Mouse (Mus musculus): ENCODE results near the gene Olfr453. TPM values are rescaled to one million over a fixed set of nuclear protein-coding genes. Genes with fewer than 3 reads are reported as not detected.

Gene Olfr453
- polyA plus RNA-seq, 1 experiment from 2014 or later: not detected

DNA sequence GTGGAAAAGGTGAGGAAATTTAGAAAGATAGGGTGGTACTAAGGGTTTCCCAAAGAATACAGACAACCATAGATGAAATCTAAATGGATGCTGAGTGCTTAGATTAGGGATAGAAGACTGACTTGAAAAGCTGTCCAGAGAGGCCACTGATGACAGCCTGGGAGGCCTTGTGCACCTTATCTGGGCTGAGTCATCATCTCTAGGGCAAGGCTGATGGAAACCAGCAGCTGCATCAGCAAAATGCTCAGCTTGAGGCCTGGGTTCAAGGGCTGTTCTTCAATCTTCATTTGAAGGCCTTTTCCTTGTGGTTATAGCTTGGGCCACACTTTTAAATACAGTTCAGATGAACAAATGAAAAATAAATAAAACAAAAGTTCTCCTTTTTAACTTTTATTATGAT lies 21.2 kb upstream of the Olfr453 start:
- no peak for DNase-seq
- ATAC-seq: no peak
- H3K4me3 ChIP-seq (ENCODE audit: low read depth, low read length): no peak overlapping the region
- H3K9me3 ChIP-seq (ENCODE audit: low read length): no peaks in the 10 kb centered on the region
- no peaks in the 10 kb centered on the region for H3K4me1 ChIP-seq (ENCODE audit: insufficient read depth)
- H3K4me2 ChIP-seq (ENCODE audit: low read depth, low read length): no peak overlapping the region
- H3K27ac ChIP-seq (ENCODE audit: low read depth): no peak overlapping the region
- no peaks in the 10 kb centered on the region for H3K36me3 ChIP-seq (replicated peaks; ENCODE audit: insufficient read depth, low read length)
- no peaks in the 10 kb centered on the region for H3K27me3 ChIP-seq (ENCODE audit: insufficient read depth, low read length)
- H3K9ac ChIP-seq (replicated peaks): no peak overlapping the region
- TF ChIP-seq EP300 (IDR thresholded peaks at IDR 0.05; ENCODE audit: low read depth): no peak
- TF ChIP-seq CTCF (IDR thresholded peaks at IDR 0.05; ENCODE audit: low read depth): no peak

- Histone ChIP-seq H3K27ac (ENCODE audit: low read depth) (no peak overlapping the region), H3K4me3 (ENCODE audit: low read depth, low read length) (no peak overlapping the region), H3K9me3 (ENCODE audit: low read length) (no peaks in the 10 kb centered on the region), H3K9ac (replicated peaks) (no peak overlapping the region), H3K4me2 (ENCODE audit: low read depth, low read length) (no peak overlapping the region), H3K36me3 (replicated peaks; ENCODE audit: insufficient read depth, low read length) (no peaks in the 10 kb centered on the region), H3K27me3 (ENCODE audit: insufficient read depth, low read length) (no peaks in the 10 kb centered on the region), H3K4me1 (ENCODE audit: insufficient read depth) (no peaks in the 10 kb centered on the region)
- DNase-seq: no peak
- 70% methylated on average over 5 of the region's 5 CpGs for WGBS (ENCODE audit: insufficient replicate concordance)
- TF ChIP-seq CTCF (IDR thresholded peaks at IDR 0.05; ENCODE audit: low read depth) (no peak), EP300 (IDR thresholded peaks at IDR 0.05; ENCODE audit: low read depth) (no peak)
- no peak for ATAC-seq
These were observed 3.1 kb downstream of the Olfr453 start for GRCm38 (mm10) chr6:42742303-42742702.

DNA sequence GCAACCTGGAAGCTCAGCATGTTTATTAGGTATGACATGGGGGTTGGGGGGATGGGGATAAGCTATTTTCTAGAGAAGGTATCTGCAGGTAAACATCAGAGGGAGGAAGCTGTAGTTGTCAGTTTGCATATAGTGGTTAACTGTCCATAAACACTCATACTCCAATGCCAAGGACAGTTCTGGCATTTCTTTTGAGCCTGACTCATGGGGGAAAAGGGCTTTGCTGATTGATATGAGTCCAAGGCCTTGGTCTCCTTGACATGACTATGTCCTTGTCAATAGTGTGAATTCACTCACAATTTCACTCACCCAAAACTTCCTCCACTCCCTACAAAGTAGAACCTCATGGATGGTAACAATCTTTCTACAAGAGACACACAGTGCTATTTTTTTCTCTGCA lies 8.7 kb downstream of the Olfr453 start:
- ATAC-seq (no peak), DNase-seq (no peak)
- no peaks in the 10 kb centered on the region for H3K27me3 ChIP-seq (ENCODE audit: insufficient read depth, low read length)
- no peak overlapping the region for H3K9ac ChIP-seq (replicated peaks)
- no peaks in the 10 kb centered on the region for H3K4me1 ChIP-seq (ENCODE audit: insufficient read depth)
- H3K36me3 ChIP-seq (replicated peaks; ENCODE audit: insufficient read depth, low read length): no peaks in the 10 kb centered on the region
- TF ChIP-seq CTCF (IDR thresholded peaks at IDR 0.05; ENCODE audit: low read depth) (no peak), EP300 (IDR thresholded peaks at IDR 0.05; ENCODE audit: low read depth) (no peak)
- no peak overlapping the region for H3K4me2 ChIP-seq (ENCODE audit: low read depth, low read length)
- no peaks in the 10 kb centered on the region for H3K9me3 ChIP-seq (ENCODE audit: low read length)
- no peak overlapping the region for H3K27ac ChIP-seq (ENCODE audit: low read depth)
- H3K4me3 ChIP-seq (ENCODE audit: low read depth, low read length): no peak overlapping the region

DNA sequence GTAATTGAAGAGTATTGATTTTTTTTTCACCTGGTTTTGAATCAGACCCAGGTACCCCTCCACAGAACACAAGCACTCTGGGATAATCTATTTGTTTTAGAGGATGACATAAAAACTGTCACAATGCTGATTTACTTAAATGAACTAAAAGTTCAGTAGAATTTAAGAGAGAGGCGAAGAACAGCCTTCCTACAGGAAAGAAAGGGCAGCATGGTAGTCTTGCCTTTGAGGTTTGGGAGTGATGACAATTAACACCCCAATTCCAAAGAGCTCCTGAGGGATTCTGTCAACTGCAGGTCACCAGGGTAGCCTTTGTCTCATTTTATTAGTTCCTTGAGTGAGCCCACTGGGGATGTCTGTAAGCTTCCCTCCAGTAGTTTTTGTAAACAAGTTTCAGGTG lies 16.9 kb downstream of the Olfr453 start, which contains the start of gene Olfr38:
Gene Olfr38 (plus strand): TSS at position 301 of the 400 bp plus-strand sequence.
- DNase-seq: no peak
- no peak for ATAC-seq
- Histone ChIP-seq H3K9me3 (ENCODE audit: low read length) (no peaks in the 10 kb centered on the region), H3K36me3 (replicated peaks; ENCODE audit: insufficient read depth, low read length) (no peaks in the 10 kb centered on the region), H3K9ac (replicated peaks) (no peak within 1 kb of the TSS), H3K4me1 (ENCODE audit: insufficient read depth) (no peaks in the 10 kb centered on the region), H3K4me3 (ENCODE audit: low read depth, low read length) (no peak within 1 kb of the TSS), H3K27ac (ENCODE audit: low read depth) (no peak within 1 kb of the TSS), H3K27me3 (ENCODE audit: insufficient read depth, low read length) (no peaks in the 10 kb centered on the region), H3K4me2 (ENCODE audit: low read depth, low read length) (no peak within 1 kb of the TSS)
- 62% methylated on average over 1 of the region's 1 CpGs for WGBS (ENCODE audit: insufficient replicate concordance)
- TF ChIP-seq EP300 (IDR thresholded peaks at IDR 0.05; ENCODE audit: low read depth) (no peak), CTCF (IDR thresholded peaks at IDR 0.05; ENCODE audit: low read depth) (no peak)

- ATAC-seq: no peak
- H3K27ac ChIP-seq (ENCODE audit: low read depth): no peak overlapping the region
- TF ChIP-seq EP300 (IDR thresholded peaks at IDR 0.05; ENCODE audit: low read depth) (no peak), CTCF (IDR thresholded peaks at IDR 0.05; ENCODE audit: low read depth) (no peak)
- no peaks in the 10 kb centered on the region for H3K4me1 ChIP-seq (ENCODE audit: insufficient read depth)
- H3K4me2 ChIP-seq (ENCODE audit: low read depth, low read length): no peak overlapping the region
- 66% methylated on average over 1 of the region's 1 CpGs for WGBS (ENCODE audit: insufficient replicate concordance)
- H3K27me3 ChIP-seq (ENCODE audit: insufficient read depth, low read length): no peaks in the 10 kb centered on the region
- no peak overlapping the region for H3K9ac ChIP-seq (replicated peaks)
- H3K4me3 ChIP-seq (ENCODE audit: low read depth, low read length): no peak overlapping the region
- no peaks in the 10 kb centered on the region for H3K36me3 ChIP-seq (replicated peaks; ENCODE audit: insufficient read depth, low read length)
- DNase-seq: no peak
- no peaks in the 10 kb centered on the region; the same call in 1 of the 2 replicates for H3K9me3 ChIP-seq (ENCODE audit: low read length)
These were observed 37.9 kb downstream of the Olfr453 start for GRCm38 (mm10) chr6:42777066-42777465.

DNA sequence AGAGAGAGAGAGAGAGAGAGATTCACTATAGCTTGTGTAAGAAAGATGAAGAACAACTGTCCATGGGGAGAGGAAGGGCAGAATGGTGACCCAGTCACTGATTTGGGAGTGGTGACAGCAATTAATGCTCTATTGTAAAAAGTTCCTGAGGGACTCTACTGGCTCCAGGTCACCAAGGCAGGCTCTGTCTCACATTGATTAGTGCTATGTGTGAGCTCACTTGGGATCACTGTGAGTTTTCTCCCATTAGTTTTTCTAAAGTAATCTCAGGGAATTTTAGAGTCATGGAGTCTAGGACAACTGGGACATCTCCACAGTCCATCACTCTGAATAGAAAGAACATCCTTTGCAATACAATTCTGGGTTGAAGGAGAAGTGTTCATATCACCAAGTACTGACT lies 45.6 kb downstream of the Olfr453 start, which contains the start of gene Olfr452:
Gene Olfr452 (plus strand): TSS at position 301 of the 400 bp plus-strand sequence.
- Histone ChIP-seq H3K27ac (ENCODE audit: low read depth) (no peak within 1 kb of the TSS), H3K4me1 (ENCODE audit: insufficient read depth) (no peaks in the 10 kb centered on the region), H3K9ac (replicated peaks) (no peak within 1 kb of the TSS), H3K9me3 (ENCODE audit: low read length) (no peaks in the 10 kb centered on the region), H3K4me2 (ENCODE audit: low read depth, low read length) (no peak within 1 kb of the TSS), H3K27me3 (ENCODE audit: insufficient read depth, low read length) (no peaks in the 10 kb centered on the region), H3K36me3 (replicated peaks; ENCODE audit: insufficient read depth, low read length) (no peaks in the 10 kb centered on the region), H3K4me3 (ENCODE audit: low read depth, low read length) (no peak within 1 kb of the TSS)
- ATAC-seq (no peak), DNase-seq (no peak)
- TF ChIP-seq CTCF (IDR thresholded peaks at IDR 0.05; ENCODE audit: low read depth) (no peak), EP300 (IDR thresholded peaks at IDR 0.05; ENCODE audit: low read depth) (no peak)
